Mouse (Mus musculus) WW6 (cell line): ENCODE results near the gene Cyp2c23.

Experiments
- DNase-seq: peaks from one replicate; pipeline ENCODE4 v3.0.0-alpha.2; 2013; ENCODE audit warnings: low read depth, low spot score

Gene Cyp2c23

DNA sequence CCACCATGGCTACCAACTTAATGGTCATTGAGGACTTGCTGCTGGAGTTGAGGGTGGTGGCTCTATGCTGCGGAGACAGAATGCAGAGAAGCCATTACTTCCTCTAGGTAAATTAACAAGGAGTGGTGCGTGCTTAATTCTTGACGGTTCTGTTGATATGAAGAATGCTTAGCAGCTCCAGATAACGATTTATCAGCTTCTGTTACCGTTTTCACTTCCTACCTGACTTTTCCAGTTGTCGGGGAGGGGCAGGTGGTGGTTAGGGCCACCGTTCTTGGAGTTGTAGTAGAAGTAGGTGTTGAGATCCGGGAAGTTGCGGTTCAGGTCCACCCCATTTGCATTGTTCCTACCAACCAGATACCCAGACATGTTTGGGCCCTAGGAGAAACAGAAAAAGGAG lies 55.3 kb downstream of the Cyp2c23 start:
- no peak for DNase-seq

DNA sequence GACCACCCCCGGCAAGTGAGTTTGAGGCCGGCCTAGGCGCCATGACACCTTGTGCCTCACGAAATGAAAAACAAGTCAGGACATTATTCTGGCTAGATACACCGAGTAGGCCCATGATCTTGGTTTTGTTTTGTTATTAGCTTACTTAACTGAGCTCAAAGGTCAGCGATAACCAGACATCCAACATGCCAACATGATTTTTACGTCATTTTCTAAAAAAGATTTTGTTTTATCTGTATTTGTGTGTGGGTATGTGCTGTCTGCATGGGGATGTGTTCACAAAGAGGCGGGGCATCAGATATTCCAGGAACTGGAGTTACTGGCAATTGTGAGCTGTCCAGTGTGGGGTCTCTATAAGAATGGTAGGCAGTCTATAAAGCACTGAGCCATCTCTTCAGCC lies 56.9 kb downstream of the Cyp2c23 start:
- DNase-seq = no peak

- no peak for DNase-seq
These were observed 60.5 kb downstream of the Cyp2c23 start for GRCm38 (mm10) chr19:43968436-43969026.

DNA sequence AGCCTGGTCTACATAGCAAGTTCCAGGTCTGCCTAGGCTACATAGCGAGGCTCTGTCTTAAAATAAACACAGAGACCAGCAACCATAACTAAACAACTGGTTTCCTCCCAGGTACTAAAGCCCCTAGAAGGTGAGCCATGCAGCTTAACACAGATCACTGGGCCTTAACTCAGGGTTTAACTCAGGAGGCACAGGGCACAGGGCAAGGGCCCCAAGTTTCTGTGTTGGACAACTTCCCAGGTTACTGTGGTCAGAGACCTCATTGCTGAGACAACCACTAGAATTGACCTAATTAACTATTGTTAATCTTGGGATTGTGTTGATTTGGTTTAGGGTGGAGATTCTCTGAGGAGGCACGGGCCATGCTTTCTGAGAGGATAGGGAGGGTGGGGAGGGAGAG lies 62.5 kb downstream of the Cyp2c23 start:
- DNase-seq = no peak

GRCm38 (mm10) chr19:43965496-43966085 lies 63.4 kb downstream of the Cyp2c23 start:
- DNase-seq = no peak

- no peak for DNase-seq
These were observed 66.2 kb downstream of the Cyp2c23 start for GRCm38 (mm10) chr19:43962795-43963194.

DNA sequence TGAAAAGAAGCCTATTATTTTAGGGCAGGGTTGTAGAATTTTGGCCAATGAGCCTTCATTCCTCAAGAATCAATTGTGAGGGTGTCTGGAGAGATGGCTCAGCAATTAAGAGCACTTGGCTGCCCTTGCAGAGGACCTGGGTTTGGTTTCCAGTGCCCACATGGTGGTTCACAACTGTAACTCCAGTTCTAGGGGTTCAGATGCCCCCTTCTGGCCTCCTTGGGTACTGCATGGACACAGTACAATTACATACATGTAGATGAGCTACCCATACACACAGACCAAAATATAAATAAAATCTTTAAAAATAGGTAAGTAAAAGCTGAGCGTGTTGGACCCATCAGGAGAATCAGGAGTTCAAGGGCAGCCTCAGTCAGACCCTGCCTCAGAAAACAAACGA lies 67.8 kb downstream of the Cyp2c23 start:
- DNase-seq = no peak

GRCm38 (mm10) chr19:43960014-43960413 lies 69.0 kb downstream of the Cyp2c23 start:
- no peak for DNase-seq

DNA sequence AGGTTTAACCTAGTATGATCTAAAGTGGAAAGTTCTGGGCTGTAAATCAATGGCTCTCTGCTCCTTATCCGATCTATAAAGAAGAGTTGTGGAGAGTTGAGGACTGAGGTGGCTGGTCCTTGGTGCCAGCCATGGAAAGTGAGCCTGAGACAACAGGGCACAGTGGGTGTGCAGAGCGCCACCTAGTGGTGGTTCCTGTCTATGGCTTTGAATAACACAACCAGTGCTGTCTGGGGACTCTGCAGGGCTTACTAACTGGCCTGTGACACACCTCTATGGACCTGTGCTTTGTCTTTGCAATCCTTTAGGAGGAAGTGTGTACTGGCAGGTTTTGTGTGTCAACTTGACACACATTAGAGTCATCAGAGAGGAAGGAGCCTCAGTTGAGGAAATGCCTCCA lies 69.8 kb downstream of the Cyp2c23 start:
- no peak for DNase-seq

DNA sequence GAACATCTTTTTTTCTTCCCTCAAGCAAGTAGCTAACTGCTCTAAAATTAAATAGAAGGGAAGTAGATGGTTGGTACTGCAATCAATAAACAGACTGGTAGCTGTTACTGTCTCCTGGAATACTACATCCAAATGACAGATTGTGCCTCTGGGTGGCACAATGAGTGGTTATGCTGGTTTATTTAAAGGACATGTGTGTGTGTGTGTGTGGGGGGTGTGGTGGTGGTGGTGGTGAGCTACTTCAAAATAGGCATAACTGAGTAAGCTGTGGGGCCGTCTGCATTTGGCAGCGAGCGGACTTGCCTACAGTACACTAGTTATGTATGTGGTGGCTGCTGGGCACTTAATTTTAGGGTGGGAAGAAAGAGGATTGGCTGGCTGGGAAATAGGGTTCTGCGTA lies 71.1 kb downstream of the Cyp2c23 start:
- no peak for DNase-seq

GRCm38 (mm10) chr19:43957402-43957801 lies 71.6 kb downstream of the Cyp2c23 start:
- DNase-seq = no peak

GRCm38 (mm10) chr19:43955266-43955665 lies 73.7 kb downstream of the Cyp2c23 start:
- no peak for DNase-seq
